Comparison of ENCODE assay signal across 9 mouse cellular contexts in the genomic region with DNA sequence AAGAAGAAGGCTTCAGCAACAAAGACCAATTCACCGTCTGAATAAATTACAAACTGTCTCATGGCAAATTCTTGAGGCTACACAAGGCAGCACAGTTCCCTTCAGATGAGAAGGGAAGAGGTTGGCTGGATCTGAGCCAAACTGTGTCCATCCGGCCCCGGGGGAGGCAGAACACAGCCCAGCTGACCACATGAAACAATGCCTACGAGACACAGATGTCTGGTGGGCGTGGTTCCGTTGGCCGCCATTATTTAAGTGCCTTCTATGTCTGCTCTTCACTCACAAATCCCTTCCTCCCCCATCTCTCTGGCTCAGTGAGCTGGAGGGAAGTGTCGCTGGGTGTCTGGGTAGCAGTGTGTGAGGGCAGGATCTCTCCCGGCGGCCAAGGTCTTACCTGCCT.
DNase-seq lines count a peak whose midpoint lies in the region; ATAC-seq and TF ChIP-seq lines count a peak whose summit lies in the region.
"Had no signal": no experiment of that assay in that cellular context is flagged by ENCODE, and none has a peak within 500 bp of the region (broad histone marks: within the 10 kb centered on the region; RNA-seq: fewer than 3 reads in every experiment).

No protein-coding gene starts in this region.

- no peak overlapping the region for H3K4me3 ChIP-seq in gastrocnemius, adult 2 months
- no peak overlapping the region for H3K4me3 ChIP-seq in neural tube, embryonic 11.5 days (ENCODE audit: low read depth, low read length)
- H3K4me3 ChIP-seq in forebrain, embryonic 16.5 days (replicated peaks; ENCODE audit: low read length): no peak overlapping the region
- no peak overlapping the region for H3K4me3 ChIP-seq in liver, embryonic 11.5 days (ENCODE audit: low read depth, low read length)
- H3K4me3 ChIP-seq: embryonic facial prominence, embryonic 13.5 days had no signal

- peak; percentile 47 for DNase-seq in gastrocnemius, postnatal 10 days
- DNase-seq in gastrocnemius, adult 2 months: no peak
- peak; percentile 80 for DNase-seq in CD4-positive helper T cell, adult 2 months (ENCODE audit: low read depth, low spot score)
- peak; percentile 15 to 40 for DNase-seq in frontal cortex, postnatal 36 days (ENCODE audit: low spot score in 2 of 2)
- peak; percentile 79 for DNase-seq in kidney, postnatal 10 days
- DNase-seq in neural tube, embryonic 11.5 days (ENCODE audit: low spot score): peak; percentile 56
- no peak for DNase-seq in liver, embryonic 11.5 days (ENCODE audit: low spot score)

- H3K27me3 ChIP-seq in neural tube, embryonic 11.5 days (ENCODE audit: control insufficient read depth, insufficient read depth, low read length): no peaks in the 10 kb centered on the region
- H3K27me3 ChIP-seq in forebrain, embryonic 16.5 days (replicated peaks; ENCODE audit: control insufficient read depth, insufficient read depth, low read length): no peaks in the 10 kb centered on the region
- H3K27me3 ChIP-seq in liver, embryonic 11.5 days (replicated peaks; ENCODE audit: control insufficient read depth, insufficient read depth, low read length): no peaks in the 10 kb centered on the region
- H3K27me3 ChIP-seq: embryonic facial prominence, embryonic 13.5 days had no signal

- intact Hi-C loops in gastrocnemius, adult 2 months (cut with DNase I): no loop called here

- no peak overlapping the region for H3K4me2 ChIP-seq in neural tube, embryonic 11.5 days (ENCODE audit: low read depth)
- no peak overlapping the region for H3K4me2 ChIP-seq in forebrain, embryonic 16.5 days (ENCODE audit: low read length)
- H3K4me2 ChIP-seq in liver, embryonic 11.5 days: no peak overlapping the region
- H3K4me2 ChIP-seq: embryonic facial prominence, embryonic 13.5 days had no signal

- no peak overlapping the region for H3K27ac ChIP-seq in gastrocnemius, adult 2 months
- H3K27ac ChIP-seq in neural tube, embryonic 11.5 days (ENCODE audit: low read depth, low read length): no peak overlapping the region
- no peak overlapping the region for H3K27ac ChIP-seq in forebrain, embryonic 16.5 days (ENCODE audit: low read length)
- H3K27ac ChIP-seq in liver, embryonic 11.5 days (ENCODE audit: low read depth, low read length): no peak overlapping the region
- H3K27ac ChIP-seq: embryonic facial prominence, embryonic 13.5 days had no signal

- no peaks in the 10 kb centered on the region for H3K36me3 ChIP-seq in neural tube, embryonic 11.5 days (ENCODE audit: control insufficient read depth, insufficient read depth, low read length)
- no peaks in the 10 kb centered on the region for H3K36me3 ChIP-seq in forebrain, embryonic 16.5 days (ENCODE audit: control insufficient read depth, insufficient read depth)
- H3K36me3 ChIP-seq in liver, embryonic 11.5 days (ENCODE audit: control insufficient read depth, insufficient read depth, low read length): no peaks in the 10 kb centered on the region
- H3K36me3 ChIP-seq: embryonic facial prominence, embryonic 13.5 days had no signal

- H3K9me3 ChIP-seq in neural tube, embryonic 11.5 days (ENCODE audit: control insufficient read depth, low read length): no peaks in the 10 kb centered on the region
- H3K9me3 ChIP-seq in forebrain, embryonic 16.5 days (ENCODE audit: control insufficient read depth, low read length): no peaks in the 10 kb centered on the region; the same call in 1 of the 2 replicates
- H3K9me3 ChIP-seq in liver, embryonic 11.5 days (ENCODE audit: control insufficient read depth, low read length): no peaks in the 10 kb centered on the region

- TF ChIP-seq CTCF in gastrocnemius, adult 2 months (IDR thresholded peaks at IDR 0.05): no peak

- H3K9ac ChIP-seq in neural tube, embryonic 11.5 days (ENCODE audit: low read length): no peak overlapping the region
- H3K9ac ChIP-seq in forebrain, embryonic 16.5 days (replicated peaks; ENCODE audit: low read depth, low read length): no peak overlapping the region
- no peak overlapping the region for H3K9ac ChIP-seq in liver, embryonic 11.5 days (ENCODE audit: low read depth, low read length)
- H3K9ac ChIP-seq: embryonic facial prominence, embryonic 13.5 days had no signal

- 71% methylated on average over 10 of the region's 10 CpGs for WGBS in neural tube, embryonic 11.5 days
- 60% methylated on average over 10 of the region's 10 CpGs for WGBS in forebrain, embryonic 16.5 days
- WGBS in liver, embryonic 11.5 days: 80% methylated on average over 10 of the region's 10 CpGs

- peak; percentile 55; the same call in 1 of the 2 replicates for ATAC-seq in neural tube, embryonic 11.5 days (ENCODE audit: insufficient read depth, low FRiP score, low TSS enrichment)
- ATAC-seq in forebrain, embryonic 16.5 days: no peak
- no peak for ATAC-seq in liver, embryonic 11.5 days (replicated peaks; ENCODE audit: low FRiP score)

- H3K4me1 ChIP-seq in neural tube, embryonic 11.5 days (ENCODE audit: control insufficient read depth, insufficient read depth, low read length): no peaks in the 10 kb centered on the region
- H3K4me1 ChIP-seq in forebrain, embryonic 16.5 days (replicated peaks; ENCODE audit: control insufficient read depth, insufficient read depth, low read length): no peaks in the 10 kb centered on the region
- no peaks in the 10 kb centered on the region for H3K4me1 ChIP-seq in liver, embryonic 11.5 days (replicated peaks; ENCODE audit: control insufficient read depth, insufficient read depth, low read length)

Comparison
In these comparisons a context has a peak if more than half of its experiments do, and no peak if none do; other contexts are left out.
1. DNase-seq: peak in gastrocnemius, postnatal 10 days (single experiment), CD4-positive helper T cell, adult 2 months (single experiment), frontal cortex, postnatal 36 days (2 of 2), kidney, postnatal 10 days (single experiment) and neural tube, embryonic 11.5 days (single experiment); none in gastrocnemius, adult 2 months (single experiment) and liver, embryonic 11.5 days (single experiment).